Mouse (Mus musculus): ENCODE measurements around the gene Cdc42bpg. TPM values are rescaled to one million over a fixed set of nuclear protein-coding genes. Genes with fewer than 3 reads are reported as not detected.

Gene Cdc42bpg
- polyA plus RNA-seq, 1 experiment: 10.0 TPM

- no peaks in the 10 kb centered on the region for H3K27me3 ChIP-seq (ENCODE audit: control insufficient read depth, insufficient read depth, insufficient read length)
Measured at GRCm38 (mm10) chr19:6270661-6271060, 35.6 kb upstream of the Cdc42bpg start.

GRCm38 (mm10) chr19:6271206-6271605, 35.0 kb upstream of the Cdc42bpg start:
- Histone ChIP-seq H3ac (ENCODE audit: control insufficient read depth, insufficient read length) (no peak overlapping the region), H3K27me3 (ENCODE audit: control insufficient read depth, insufficient read depth, insufficient read length) (no peaks in the 10 kb centered on the region), H3K79me2 (ENCODE audit: control insufficient read depth, insufficient read depth) (no peaks in the 10 kb centered on the region), H3K4me3 (no peak overlapping the region), H3K36me3 (ENCODE audit: control insufficient read depth, insufficient read depth) (no peaks in the 10 kb centered on the region), H3K4me2 (ENCODE audit: low read depth) (no peak overlapping the region)
- TF ChIP-seq SRF (IDR thresholded peaks at IDR 0.05; ENCODE audit: control insufficient read depth, insufficient read length, low read depth): no peak
- TF ChIP-seq POLR2AphosphoS2 (IDR thresholded peaks at IDR 0.05; ENCODE audit: insufficient read length, low read depth): no peak
- TF ChIP-seq TCF12 (IDR thresholded peaks at IDR 0.05; ENCODE audit: insufficient read depth, poor library complexity, severe bottlenecking): no peak
- TF ChIP-seq USF1 (IDR thresholded peaks at IDR 0.05; ENCODE audit: low read depth): no peak
- TF ChIP-seq MAX (IDR thresholded peaks at IDR 0.05; ENCODE audit: low read depth): no peak
- TF ChIP-seq POLR2A (IDR thresholded peaks at IDR 0.05; ENCODE audit: insufficient read length, low read depth): no peak

More at GRCm38 (mm10) chr19:6270661-6271060, 35.6 kb upstream of the Cdc42bpg start:
- TF ChIP-seq MAX (IDR thresholded peaks at IDR 0.05; ENCODE audit: low read depth) (no peak), TCF12 (IDR thresholded peaks at IDR 0.05; ENCODE audit: insufficient read depth, poor library complexity, severe bottlenecking) (no peak), TCF3 (IDR thresholded peaks at IDR 0.05; ENCODE audit: insufficient read length, low read depth) (no peak), POLR2AphosphoS2 (IDR thresholded peaks at IDR 0.05; ENCODE audit: insufficient read length, low read depth) (no peak), CEBPB (IDR thresholded peaks at IDR 0.05; ENCODE audit: insufficient read depth, poor library complexity, severe bottlenecking) (no peak), MYOD1 (IDR thresholded peaks at IDR 0.05; ENCODE audit: control insufficient read depth in 1 of 3, insufficient read length in 2 of 3, low read depth in 2 of 3) (no peak), REST (IDR thresholded peaks at IDR 0.05; ENCODE audit: insufficient read depth, insufficient read length) (no peak), MYOG (IDR thresholded peaks at IDR 0.05; ENCODE audit: control insufficient read depth in 1 of 3, insufficient read depth in 1 of 3, insufficient read length in 2 of 3, low read depth in 2 of 3) (no peak)
- Histone ChIP-seq H3K4me3 (no peak overlapping the region), H3K4me2 (ENCODE audit: low read depth) (no peak overlapping the region), H3K36me3 (ENCODE audit: control insufficient read depth, insufficient read depth) (no peaks in the 10 kb centered on the region), H3ac (ENCODE audit: control insufficient read depth, insufficient read length) (no peak overlapping the region), H3K79me2 (ENCODE audit: control insufficient read depth, insufficient read depth) (no peaks in the 10 kb centered on the region)

GRCm38 (mm10) chr19:6272053-6272452, 34.2 kb upstream of the Cdc42bpg start:
- TF ChIP-seq TCF12 (IDR thresholded peaks at IDR 0.05; ENCODE audit: insufficient read depth, poor library complexity, severe bottlenecking) (no peak), CEBPB (IDR thresholded peaks at IDR 0.05; ENCODE audit: insufficient read depth, poor library complexity, severe bottlenecking) (no peak), REST (IDR thresholded peaks at IDR 0.05; ENCODE audit: insufficient read depth, insufficient read length) (no peak), POLR2A (IDR thresholded peaks at IDR 0.05; ENCODE audit: insufficient read length, low read depth) (no peak), MYOD1 (IDR thresholded peaks at IDR 0.05; ENCODE audit: control insufficient read depth in 1 of 3, insufficient read length in 2 of 3, low read depth in 2 of 3) (no peak), USF1 (IDR thresholded peaks at IDR 0.05; ENCODE audit: low read depth) (no peak), E2F4 (IDR thresholded peaks at IDR 0.05; ENCODE audit: insufficient read depth) (no peak), SRF (IDR thresholded peaks at IDR 0.05; ENCODE audit: control insufficient read depth, insufficient read length, low read depth) (no peak), POLR2AphosphoS2 (IDR thresholded peaks at IDR 0.05; ENCODE audit: insufficient read length, low read depth) (no peak), MYOG (IDR thresholded peaks at IDR 0.05; ENCODE audit: control insufficient read depth in 1 of 3, insufficient read depth in 1 of 3, insufficient read length in 2 of 3, low read depth in 2 of 3) (no peak), TCF3 (IDR thresholded peaks at IDR 0.05; ENCODE audit: insufficient read length, low read depth) (no peak), MAX (IDR thresholded peaks at IDR 0.05; ENCODE audit: low read depth) (no peak)
- Histone ChIP-seq H3K4me2 (ENCODE audit: low read depth) (no peak overlapping the region), H3K27me3 (ENCODE audit: control insufficient read depth, insufficient read depth, insufficient read length) (no peaks in the 10 kb centered on the region), H3K4me3 (no peak overlapping the region), H3K79me2 (ENCODE audit: control insufficient read depth, insufficient read depth) (peaks cover 2% of the 10 kb centered on the region), H3ac (ENCODE audit: control insufficient read depth, insufficient read length) (no peak overlapping the region), H3K36me3 (ENCODE audit: control insufficient read depth, insufficient read depth) (no peaks in the 10 kb centered on the region)

GRCm38 (mm10) chr19:6272738-6273137, 33.5 kb upstream of the Cdc42bpg start:
- TF ChIP-seq SRF (IDR thresholded peaks at IDR 0.05; ENCODE audit: control insufficient read depth, insufficient read length, low read depth) (no peak), TCF12 (IDR thresholded peaks at IDR 0.05; ENCODE audit: insufficient read depth, poor library complexity, severe bottlenecking) (no peak), TCF3 (IDR thresholded peaks at IDR 0.05; ENCODE audit: insufficient read length, low read depth) (no peak), E2F4 (IDR thresholded peaks at IDR 0.05; ENCODE audit: insufficient read depth) (no peak), REST (IDR thresholded peaks at IDR 0.05; ENCODE audit: insufficient read depth, insufficient read length) (no peak), MAX (IDR thresholded peaks at IDR 0.05; ENCODE audit: low read depth) (no peak), USF1 (IDR thresholded peaks at IDR 0.05; ENCODE audit: low read depth) (no peak), CEBPB (IDR thresholded peaks at IDR 0.05; ENCODE audit: insufficient read depth, poor library complexity, severe bottlenecking) (no peak), MYOG (IDR thresholded peaks at IDR 0.05; ENCODE audit: control insufficient read depth in 1 of 3, insufficient read depth in 1 of 3, insufficient read length in 2 of 3, low read depth in 2 of 3) (no peak), POLR2AphosphoS2 (IDR thresholded peaks at IDR 0.05; ENCODE audit: insufficient read length, low read depth) (no peak), POLR2A (IDR thresholded peaks at IDR 0.05; ENCODE audit: insufficient read length, low read depth) (no peak), MYOD1 (IDR thresholded peaks at IDR 0.05; ENCODE audit: control insufficient read depth in 1 of 3, insufficient read length in 2 of 3, low read depth in 2 of 3) (no peak)

GRCm38 (mm10) chr19:6273592-6273991, 32.7 kb upstream of the Cdc42bpg start:
- Histone ChIP-seq H3K27me3 (ENCODE audit: control insufficient read depth, insufficient read depth, insufficient read length) (no peaks in the 10 kb centered on the region), H3K4me2 (ENCODE audit: low read depth) (no peak overlapping the region), H3K4me3 (no peak overlapping the region), H3K79me2 (ENCODE audit: control insufficient read depth, insufficient read depth) (peaks cover 14% of the 10 kb centered on the region), H3K36me3 (ENCODE audit: control insufficient read depth, insufficient read depth) (peaks cover 1% of the 10 kb centered on the region), H3ac (ENCODE audit: control insufficient read depth, insufficient read length) (no peak overlapping the region)
- TF ChIP-seq MYOG (IDR thresholded peaks at IDR 0.05; ENCODE audit: control insufficient read depth in 1 of 3, insufficient read depth in 1 of 3, insufficient read length in 2 of 3, low read depth in 2 of 3): no peak
- TF ChIP-seq MYOD1 (IDR thresholded peaks at IDR 0.05; ENCODE audit: control insufficient read depth in 1 of 3, insufficient read length in 2 of 3, low read depth in 2 of 3): no peak
- no peak for TF ChIP-seq E2F4 (IDR thresholded peaks at IDR 0.05; ENCODE audit: insufficient read depth)
- no peak for TF ChIP-seq POLR2A (IDR thresholded peaks at IDR 0.05; ENCODE audit: insufficient read length, low read depth)
- TF ChIP-seq SRF (IDR thresholded peaks at IDR 0.05; ENCODE audit: control insufficient read depth, insufficient read length, low read depth): no peak
- no peak for TF ChIP-seq TCF3 (IDR thresholded peaks at IDR 0.05; ENCODE audit: insufficient read length, low read depth)
- TF ChIP-seq POLR2AphosphoS2 (IDR thresholded peaks at IDR 0.05; ENCODE audit: insufficient read length, low read depth): no peak
- no peak for TF ChIP-seq TCF12 (IDR thresholded peaks at IDR 0.05; ENCODE audit: insufficient read depth, poor library complexity, severe bottlenecking)
- no peak for TF ChIP-seq CEBPB (IDR thresholded peaks at IDR 0.05; ENCODE audit: insufficient read depth, poor library complexity, severe bottlenecking)

More at GRCm38 (mm10) chr19:6272738-6273137, 33.5 kb upstream of the Cdc42bpg start:
- Histone ChIP-seq H3K79me2 (ENCODE audit: control insufficient read depth, insufficient read depth) (peaks cover 8% of the 10 kb centered on the region), H3K36me3 (ENCODE audit: control insufficient read depth, insufficient read depth) (no peaks in the 10 kb centered on the region), H3K4me2 (ENCODE audit: low read depth) (no peak overlapping the region), H3ac (ENCODE audit: control insufficient read depth, insufficient read length) (no peak overlapping the region), H3K27me3 (ENCODE audit: control insufficient read depth, insufficient read depth, insufficient read length) (no peaks in the 10 kb centered on the region), H3K4me3 (no peak overlapping the region)
